Mouse (Mus musculus) cerebellum, postnatal 14 days (tissue): ENCODE results near the gene Ensa.
A peak's percentile ranks its signal among the peaks of the same experiment; 100 is the strongest.
"Not testable (repeated sequence)": the region's sequence is repeated elsewhere in the genome, so short reads cannot be mapped to it uniquely, and the experiment has no call there.

Experiments used
- DNase-seq, 2 experiments: peaks; one replicate each; pipeline ENCODE4 v3.0.0; 2021; ENCODE audit warnings: mixed read lengths in 2 of 2

Gene Ensa

DNA sequence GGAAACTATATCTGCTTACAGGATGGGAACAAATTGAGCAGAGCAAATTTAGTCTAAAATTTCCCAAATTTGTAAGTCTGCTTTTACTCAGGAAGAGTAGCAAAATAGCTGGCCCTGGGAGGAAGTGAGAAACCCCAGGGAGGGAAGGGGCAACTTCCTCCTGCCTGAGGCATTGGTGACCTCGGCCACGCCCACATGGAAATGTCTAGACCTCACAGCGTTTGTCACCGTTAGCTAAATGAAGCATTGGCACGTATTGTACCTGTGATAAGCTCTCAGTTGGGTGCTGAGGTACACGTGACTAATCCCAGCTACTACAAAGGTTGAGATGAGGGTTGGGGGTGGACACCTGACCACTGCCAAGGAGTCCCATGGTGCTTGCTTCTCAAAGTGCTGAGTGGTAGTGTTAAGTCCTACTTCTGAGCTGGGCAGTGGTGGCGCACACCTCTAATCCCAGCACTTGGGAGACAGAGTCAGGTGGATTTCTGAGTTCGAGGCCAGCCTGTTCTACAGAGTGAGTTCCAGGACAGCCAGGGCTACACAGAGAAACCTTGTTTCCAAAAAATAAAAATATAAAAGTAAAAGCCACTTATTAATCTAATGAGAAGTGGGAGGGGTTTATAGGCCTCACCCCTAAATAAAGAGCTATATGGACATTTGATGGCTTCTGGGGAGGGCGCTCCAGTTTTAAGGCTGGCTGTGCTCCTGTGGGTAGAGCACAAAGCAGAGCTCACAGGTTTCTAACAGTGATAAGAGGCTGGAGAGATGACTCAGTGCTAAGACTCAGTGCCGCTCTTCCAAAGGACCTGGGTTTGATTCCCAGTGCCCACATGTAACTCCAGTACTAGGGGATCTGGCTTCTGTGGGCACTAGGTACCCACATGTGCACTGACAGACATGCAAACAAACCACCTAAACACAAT, 20.8 kb downstream of the Ensa start:
- no peak for DNase-seq

DNA sequence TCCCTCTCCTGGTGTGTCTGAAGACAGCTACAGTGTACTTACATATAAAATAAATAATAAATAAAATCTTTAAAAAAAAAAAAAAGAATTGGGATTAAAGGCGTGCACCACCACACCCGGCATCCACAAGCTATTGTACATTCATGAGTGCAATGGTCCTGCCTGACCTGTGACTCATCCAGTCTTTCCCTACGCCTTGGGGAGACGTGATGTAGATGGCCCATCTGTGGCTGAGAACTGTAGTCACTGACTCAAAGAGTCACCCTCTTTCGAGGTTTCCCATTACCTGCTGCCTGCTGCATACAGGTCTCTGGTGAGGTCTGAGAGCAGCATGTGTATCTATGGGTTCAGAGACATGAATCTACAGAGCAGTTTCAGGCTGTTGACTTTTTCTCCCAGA, 23.2 kb downstream of the Ensa start:
- DNase-seq, result no peak

DNA sequence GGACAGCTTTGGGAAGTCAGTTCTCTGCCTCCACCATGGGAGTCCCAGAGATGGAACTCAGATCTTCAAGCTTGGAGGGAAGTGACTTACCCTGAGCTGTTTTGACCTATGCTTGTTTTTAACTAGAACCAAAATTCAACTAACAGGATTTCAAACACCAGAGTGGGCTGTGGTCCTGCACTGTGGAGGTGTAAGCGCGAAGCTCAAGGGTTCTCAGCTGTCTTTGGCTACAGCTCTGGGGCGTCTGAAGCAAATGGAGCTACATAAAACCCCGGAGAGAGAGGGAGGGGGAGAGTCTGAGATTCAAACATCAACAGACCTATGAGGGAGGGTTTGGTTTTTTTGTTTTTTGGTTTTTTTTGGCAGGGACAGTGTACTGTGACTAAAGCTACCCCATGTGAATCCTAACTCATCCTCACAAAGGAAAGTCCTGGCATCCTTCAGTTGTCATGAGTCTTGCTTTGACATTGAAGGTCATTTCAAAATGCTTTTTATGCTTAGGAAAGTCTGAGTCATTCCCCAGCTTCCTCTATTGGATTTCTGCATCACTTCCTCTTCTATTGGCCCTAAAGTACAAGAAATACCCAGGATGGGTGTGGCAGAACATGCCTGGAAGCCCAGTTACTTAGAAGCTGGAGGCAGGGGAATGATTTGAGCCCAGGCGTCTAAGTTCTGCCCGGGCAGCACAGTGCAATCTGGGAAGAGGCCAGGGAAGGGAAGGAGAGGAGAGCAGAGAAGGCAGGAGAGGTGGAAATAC, 25.7 kb downstream of the Ensa start:
- DNase-seq, result no peak

DNA sequence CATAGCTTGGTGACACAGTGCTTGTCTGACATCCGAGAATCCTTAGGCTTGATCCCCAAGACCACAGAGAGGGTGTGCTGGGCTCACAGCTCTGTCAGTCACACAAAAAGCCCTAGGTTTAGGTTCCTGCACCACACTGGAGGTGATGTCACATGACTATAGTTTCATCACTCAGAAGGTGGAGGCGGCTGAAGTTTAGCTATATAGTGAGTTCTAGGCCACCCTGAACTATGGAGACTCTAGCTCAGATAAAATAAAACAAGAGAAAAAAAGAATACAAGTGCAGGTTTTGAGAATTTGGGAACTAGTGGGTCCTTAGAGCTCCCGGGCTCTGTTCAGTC, 26.2 kb downstream of the Ensa start:
- no peak for DNase-seq

DNA sequence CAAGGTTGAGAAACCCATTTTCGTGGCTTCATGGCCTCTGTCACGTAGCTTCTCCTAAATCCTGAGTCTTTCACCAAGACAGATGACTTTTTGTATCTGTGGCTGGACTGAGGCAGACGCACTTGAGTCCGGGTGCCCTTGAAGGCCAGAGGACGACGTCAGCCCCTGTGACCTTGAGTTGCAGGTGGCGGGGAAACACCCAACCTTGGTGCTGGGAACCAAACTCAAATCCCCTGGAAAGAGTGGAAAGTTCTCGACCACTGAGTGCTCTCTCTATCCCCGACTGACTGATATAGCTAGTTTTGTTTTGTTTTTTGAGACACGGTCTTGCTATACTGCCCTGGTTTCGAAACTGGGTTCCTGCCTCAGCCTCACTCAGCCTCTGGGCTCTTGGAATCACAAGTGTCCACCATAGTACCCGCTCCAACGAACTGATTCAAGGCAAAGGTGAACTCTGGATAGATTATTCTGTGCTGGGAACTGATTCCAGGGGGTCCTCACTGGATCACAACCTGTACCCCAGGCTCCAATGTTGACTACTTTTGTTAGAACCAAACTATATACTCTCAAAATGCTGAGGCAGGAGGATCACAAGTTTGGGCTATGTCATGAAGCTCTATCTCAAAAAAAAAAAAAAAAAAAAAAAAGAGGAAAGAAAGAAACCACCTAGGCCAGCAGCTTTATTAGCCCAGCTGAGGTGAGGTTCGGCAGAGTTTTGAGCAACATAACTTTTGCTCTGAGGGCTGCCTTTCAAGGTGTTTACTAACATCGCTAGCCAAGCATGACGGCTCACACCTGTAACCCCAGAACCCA, 26.8 kb downstream of the Ensa start:
- no peak for DNase-seq

DNA sequence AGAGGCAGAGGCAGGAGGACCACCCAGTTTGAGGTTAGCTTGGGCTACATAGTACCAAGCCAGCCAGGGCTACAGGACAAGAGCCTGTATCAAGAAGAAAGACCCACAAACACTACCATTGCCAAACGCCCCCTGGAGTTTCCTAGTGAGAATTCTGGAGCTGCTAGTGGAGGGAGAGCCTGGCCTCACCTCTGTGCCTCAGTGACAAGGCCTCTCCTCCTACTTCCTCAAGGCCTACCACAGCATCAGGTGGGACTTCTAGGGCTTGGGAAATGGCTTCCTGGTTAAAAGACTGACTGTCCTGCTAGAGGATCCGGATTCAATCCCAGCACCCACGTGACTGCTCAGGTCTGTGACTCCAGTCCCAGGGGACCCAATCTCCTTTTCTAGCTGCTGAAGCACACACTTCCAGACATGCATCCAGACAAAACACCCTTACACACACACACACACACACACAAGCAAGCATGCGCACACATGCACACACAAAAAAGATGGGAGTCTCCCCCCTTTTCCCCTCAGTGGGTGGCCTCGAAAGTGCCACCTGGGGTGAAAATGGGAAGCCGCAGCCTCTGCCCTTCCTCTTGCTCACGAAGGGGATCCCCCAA, 27.5 kb downstream of the Ensa start:
- no peak for DNase-seq

DNA sequence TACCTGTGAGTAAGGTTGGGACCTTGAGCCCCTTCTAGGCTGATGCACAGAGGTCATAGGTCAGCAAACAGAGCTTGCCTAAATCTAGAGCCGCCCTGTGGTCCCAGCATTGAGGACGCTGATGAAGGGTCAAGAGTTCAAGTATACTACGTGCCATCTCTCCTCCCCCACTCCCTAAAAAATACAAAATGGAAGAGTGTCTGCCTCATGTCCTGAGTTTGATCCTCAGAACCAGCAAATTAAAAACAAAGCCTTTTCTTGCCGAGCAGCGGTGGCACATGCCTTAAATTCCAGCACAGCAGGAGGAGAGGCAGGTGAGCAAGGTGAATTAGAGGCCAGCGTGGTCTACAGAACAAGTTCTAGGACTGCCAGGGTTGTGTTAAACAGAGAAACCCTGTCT, 28.1 kb downstream of the Ensa start:
- no peak for DNase-seq

DNA sequence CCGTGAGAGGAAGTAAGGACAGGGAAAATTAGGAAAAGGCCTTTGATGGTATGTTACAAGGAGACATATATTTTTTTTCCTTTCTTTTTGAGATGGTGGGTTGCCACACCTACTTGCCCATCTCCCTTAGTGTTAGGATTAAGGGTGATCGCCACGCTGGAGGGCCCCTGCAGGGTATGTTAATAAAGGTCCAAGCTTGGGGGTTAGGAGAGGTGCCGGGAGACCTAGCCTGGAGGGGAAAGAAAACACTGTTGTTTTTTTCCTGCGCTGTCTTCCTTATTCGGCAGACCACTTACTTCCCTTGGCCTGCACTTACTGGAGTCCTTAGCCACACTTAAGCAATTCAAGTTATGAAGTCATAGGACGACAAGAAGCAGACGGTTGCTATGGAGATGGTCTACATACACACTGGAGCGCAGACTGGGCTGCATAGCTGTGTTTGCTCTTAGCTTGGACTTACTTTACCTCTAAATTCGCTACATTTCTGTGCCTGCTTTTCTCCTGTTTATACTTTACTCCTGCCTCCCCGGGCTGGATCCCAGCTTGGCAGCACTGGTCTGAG, 28.8 kb downstream of the Ensa start:
- no peak for DNase-seq

DNA sequence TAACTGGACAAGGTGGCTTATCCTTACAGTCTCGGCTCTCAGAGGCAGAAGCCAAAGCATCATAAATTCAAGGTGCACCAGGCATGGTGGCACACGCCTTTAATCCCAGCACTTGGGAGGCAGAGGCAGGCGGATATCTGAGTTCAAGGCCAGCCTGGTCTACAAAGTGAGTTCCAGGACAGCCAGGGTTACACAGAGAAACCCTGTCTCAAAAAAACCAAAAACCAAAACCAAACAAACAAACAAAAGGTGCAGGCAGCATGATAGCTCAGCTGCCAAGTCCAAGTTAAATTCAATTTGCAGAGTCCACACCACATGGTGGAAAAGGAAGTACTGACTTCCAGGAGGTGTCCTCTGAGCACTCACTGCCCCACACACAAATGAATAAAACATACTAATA, 29.6 kb downstream of the Ensa start:
- DNase-seq, result not testable (repeated sequence)

DNA sequence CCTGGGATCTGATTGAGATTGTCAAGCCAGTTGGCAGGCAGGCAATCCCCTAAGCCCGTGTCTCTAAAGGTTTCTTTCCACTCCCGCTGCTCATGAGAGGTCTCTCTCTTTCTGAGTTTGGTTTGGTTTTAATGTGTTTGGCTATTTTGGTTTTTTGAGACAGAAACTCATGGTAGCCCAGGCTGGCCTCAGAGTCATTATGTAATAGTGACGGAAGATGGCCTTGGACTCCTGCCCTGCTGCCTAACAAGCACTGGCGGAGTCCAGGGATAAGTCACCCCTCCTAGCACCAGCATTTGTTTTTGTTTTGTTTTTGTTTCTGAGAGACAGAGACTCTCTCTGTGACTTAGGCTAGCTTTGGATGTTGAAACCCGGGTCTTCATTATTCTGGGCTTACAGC, 30.6 kb downstream of the Ensa start:
- DNase-seq, result no peak

DNA sequence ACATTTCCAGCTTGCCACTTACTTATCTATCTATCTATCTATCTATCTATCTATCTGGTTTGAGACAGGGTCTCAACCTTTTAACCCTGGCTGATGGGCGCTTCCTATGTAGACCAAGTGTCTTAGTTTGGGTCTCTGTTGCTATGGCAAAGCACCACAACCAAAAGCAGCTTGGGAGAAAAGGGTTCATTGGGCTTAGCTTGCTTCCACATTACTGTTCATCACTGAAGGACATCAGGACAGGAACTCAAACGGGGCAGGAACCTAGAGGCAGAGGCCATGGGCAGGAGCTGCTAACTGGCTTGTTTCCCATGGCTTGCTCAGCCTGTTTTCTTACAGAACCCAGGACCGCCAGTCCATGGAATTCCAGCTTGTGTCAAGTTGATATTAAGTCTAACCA, 32.3 kb downstream of the Ensa start:
- no peak for DNase-seq

DNA sequence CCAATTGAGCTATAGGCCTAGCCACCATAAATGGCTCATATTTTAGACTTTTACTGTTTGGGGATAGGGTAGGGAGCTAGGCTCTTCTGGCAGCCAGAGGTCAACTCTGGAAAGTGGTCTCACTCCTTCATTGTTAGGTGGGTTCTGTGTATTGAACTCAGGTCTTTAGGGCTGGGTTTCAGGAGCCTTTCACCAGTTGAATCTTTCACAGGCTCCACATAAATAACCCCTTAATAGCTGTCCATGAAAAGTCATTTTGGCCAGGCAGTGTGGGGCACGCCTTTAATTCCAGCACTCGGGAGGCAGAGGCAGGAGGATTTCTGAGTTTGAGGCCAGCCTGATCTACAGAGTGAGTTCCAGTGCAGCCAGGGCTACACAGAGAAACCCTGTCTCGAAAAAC, 32.9 kb downstream of the Ensa start:
- DNase-seq, result no peak

DNA sequence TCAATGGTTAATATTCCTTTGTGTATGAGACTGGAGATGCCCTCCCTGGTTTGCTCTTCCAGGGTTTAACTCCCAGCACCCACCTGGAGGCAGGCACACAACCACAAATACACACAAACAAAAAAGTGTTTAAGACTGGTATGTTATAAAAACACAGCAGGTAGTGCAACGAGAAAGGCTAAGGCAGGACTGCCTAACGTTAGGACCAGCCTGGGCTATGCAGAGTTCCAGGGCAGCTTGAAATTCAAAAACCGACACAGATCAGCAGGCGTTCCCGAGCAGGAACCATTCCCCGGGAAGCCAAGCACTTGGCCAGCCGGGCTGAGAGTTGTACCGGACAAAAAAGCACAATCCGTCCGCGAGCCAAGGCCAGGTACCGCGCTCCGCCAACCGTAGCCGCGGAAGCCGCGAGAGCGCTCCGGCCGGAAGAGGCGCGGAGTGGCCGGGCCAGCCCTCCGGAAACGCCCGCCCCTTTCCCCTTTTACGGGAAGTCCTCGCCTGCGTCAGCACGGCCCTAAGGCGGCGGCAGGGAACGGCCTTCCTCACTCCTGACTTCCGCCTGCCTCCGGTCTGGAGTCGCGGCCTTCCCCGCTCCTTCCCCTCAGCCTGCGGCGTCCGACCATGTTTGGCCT, 33.6 kb downstream of the Ensa start, which contains the start of gene Mcl1:
Mcl1 (plus strand) TSS at position 553 of the 632 bp plus-strand sequence.
- peak; percentile 94 to 96 for DNase-seq

DNA sequence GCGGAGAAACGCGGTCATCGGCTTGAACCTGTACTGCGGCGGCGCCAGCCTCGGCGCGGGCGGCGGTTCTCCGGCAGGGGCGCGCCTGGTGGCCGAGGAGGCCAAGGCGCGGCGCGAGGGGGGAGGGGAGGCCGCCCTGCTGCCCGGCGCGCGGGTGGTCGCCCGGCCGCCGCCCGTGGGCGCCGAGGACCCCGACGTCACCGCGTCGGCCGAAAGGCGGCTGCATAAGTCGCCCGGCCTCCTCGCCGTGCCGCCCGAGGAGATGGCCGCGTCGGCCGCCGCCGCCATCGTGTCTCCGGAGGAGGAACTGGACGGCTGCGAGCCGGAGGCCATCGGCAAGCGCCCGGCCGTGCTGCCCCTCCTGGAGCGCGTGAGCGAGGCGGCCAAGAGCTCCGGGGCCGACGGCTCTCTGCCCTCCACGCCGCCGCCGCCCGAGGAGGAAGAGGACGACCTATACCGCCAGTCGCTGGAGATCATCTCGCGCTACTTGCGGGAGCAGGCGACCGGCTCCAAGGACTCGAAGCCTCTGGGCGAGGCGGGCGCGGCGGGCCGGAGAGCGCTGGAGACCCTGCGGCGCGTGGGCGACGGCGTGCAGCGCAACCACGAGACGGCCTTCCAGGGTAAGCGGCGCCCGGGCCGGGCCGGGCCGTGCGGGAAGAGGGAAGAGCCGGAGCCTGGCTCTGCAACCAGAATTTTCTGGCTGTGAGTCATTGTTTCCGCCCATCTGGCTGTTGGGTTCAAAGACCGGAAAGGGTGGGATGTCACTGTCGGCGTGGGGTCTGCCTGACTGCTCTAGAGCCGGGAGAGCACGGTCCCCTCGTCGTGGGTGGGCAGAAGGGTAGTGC, 34.3 kb downstream of the Ensa start:
- peak; percentile 71 to 73 for DNase-seq

DNA sequence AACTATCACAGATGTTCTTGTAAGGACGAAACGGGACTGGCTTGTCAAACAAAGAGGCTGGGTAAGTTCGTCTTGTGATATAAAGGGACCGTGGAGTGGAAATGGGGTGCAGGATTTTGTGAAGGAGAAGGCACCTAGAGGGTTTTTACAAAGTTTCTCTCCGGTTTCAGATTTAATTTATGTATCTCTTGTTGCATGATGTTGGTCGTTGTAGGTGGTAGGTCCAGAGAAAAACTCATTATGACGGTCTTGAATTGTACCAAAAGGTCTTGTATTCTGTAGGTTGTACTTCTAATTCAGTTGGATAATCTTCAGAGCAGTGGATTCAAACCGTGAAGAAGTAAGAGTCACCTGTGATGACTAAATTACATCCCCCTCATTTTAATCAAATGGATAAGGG, 35.2 kb downstream of the Ensa start:
- no peak for DNase-seq

DNA sequence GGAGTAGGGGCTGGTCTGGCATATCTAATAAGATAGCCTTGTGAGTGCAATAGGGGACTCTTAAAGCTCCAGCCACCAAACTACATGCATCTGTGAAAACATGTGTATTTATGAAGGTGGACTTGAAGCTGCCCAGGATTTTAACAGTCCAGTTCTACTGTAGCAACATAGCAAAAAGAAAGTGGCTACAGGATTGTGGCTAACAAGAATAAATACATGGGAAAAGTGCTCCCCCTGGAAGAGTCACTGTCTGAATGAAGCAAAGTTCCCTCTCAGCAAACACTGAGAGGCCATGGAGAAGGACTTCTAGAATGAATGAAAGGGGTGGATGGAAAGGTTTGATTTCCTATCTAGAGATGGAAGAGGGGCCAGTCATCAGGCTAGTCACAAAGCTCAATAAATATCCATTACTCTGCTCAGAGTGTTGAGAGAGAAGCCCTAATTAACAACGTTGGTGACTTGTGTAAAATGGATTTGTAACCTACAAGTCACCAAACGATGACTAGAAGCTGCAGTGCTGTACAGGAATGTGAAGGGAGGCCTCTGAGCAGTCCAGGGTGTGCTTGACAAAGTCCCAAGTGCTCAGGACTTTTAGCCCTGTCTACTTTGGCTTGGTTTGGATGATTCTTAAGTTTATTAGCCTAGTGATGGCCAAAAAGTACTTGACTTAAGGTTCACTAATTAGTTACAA, 36.1 kb downstream of the Ensa start:
- DNase-seq, result no peak

DNA sequence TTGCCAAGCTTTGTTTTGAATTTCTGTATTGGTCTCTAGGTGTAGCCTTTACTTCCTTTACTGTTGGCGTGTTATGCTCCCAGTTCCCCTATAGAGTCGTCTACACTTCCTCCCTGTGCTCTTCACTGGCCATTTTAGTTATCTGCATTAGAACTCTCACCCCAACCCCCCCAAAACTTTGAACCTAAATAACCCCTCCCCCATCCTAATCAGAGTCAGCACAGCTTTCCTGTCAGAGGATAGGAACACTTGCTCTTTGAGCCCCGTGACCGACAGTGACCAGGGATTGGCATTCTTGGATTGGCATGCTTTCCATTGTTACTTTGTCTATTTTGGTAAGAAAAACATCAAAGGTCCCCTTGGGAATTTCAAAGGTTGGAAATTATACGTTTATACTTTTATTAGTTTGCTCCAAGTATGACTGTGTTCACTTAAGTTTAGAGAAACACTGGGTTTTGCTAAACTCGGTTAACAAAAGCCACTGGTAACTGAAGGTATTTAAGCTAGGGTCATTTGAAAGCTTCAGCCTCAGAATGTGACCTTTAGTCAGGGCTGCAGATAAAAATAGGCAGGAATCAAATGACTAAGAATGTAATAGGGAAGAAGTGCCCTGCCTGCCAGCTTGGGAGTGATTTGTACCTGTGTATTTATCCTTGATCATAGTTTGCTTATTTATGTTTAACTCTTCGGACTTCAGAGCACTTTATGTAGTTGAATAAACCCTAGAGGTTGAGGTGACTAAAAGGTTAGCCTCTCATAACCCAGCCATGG, 37.3 kb downstream of the Ensa start:
- no peak for DNase-seq

DNA sequence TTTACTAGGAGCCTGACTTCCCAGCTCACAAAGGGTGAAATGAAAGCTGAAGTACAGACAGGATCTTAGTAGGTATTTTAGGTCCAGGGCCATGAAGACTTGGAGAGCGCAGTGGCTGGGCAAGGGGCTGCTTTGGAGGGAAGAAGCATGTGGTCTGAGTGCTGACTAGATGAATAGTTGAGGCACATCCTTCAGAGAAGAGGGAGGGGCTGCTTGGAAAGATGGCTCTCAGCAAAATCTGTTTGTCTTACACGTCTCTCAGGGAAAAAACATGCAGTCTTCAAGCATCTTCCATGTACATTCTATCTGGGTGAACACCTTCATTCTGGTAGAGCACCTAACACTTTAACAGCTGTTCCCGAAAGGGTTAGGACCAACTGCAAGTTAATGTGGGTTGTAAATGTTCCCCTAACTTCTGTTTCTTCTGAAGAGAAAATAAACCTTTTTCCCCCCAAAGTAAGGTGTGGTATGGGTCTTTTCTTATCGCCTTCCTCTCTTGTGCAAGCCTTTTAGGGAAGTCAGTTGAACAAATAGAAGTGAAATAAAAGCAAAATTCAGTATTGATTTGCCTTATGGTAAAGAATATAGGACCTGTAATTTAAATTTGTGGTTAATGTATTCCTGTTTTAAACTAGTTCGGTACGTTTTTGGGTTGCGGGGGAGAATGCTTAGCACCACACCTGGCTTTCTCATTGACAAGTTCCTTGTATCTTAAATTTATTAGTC, 38.1 kb downstream of the Ensa start:
- DNase-seq, result no peak

DNA sequence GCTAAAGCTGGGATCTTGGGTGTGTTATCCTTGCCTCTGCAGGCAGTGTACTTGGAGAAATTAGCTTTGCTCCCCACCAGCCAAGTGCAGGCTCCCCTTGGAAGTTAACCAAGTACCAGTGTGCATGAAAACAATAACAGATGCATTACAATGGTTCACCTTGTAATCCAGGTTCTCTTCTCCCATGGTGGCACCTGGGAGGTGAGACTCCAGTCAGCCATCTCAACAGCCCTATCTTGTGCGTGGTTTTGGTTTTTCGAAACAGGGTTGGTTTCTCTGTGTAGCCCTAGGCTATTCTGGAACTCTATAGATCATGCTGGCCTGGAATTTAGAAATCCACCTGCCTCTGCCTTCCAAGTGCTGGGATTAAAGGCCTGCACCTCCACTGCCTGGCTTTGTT, 38.7 kb downstream of the Ensa start:
- no peak for DNase-seq
